Mouse (Mus musculus) kidney, embryonic 16.5 days (tissue): ENCODE data around the gene Fbxo21. TPM values are rescaled to one million over a fixed set of nuclear protein-coding genes. Genes with fewer than 3 reads are reported as not detected.

Experiments
- ATAC-seq: fragments of 200-750 bp; cut with Nextera tagmentation; 2 replicates; pipeline ENCODE4 v1.8.0; 2017; ENCODE audit warnings: moderate TSS enrichment; ENCODE audit not compliant: low FRiP score, low TSS enrichment
- H3K27ac ChIP-seq: fragments of 300-500 bp; sonication (generic); 2 replicates; pipeline ENCODE4 v1.5.1; 2014; ENCODE audit warnings: low read length
- H3K27me3 ChIP-seq: fragments of 300-500 bp; sonication (generic); 2 replicates; pipeline ENCODE4 v1.6.1; 2014; ENCODE audit warnings: low read length, control low read depth, mixed read lengths; ENCODE audit not compliant: insufficient read depth
- H3K36me3 ChIP-seq: fragments of 300-500 bp; sonication (generic); 2 replicates; pipeline ENCODE4 v1.6.1; 2014; ENCODE audit warnings: low read length, control low read depth, mixed read lengths; ENCODE audit not compliant: insufficient read depth
- H3K4me1 ChIP-seq: fragments of 300-500 bp; sonication (generic); 2 replicates; pipeline ENCODE4 v1.6.1; 2014; ENCODE audit warnings: low read length, control low read depth, mixed read lengths; ENCODE audit not compliant: insufficient read depth
- H3K4me2 ChIP-seq: fragments of 300-500 bp; sonication (generic); replicated peaks from 2 replicates; pipeline ENCODE4 v1.6.1; 2014; ENCODE audit warnings: low read depth, low read length
- H3K4me3 ChIP-seq: fragments of 300-500 bp; sonication (generic); 2 replicates; pipeline ENCODE4 v1.5.1; 2014; ENCODE audit warnings: mild to moderate bottlenecking, low read length
- H3K9ac ChIP-seq: fragments of 300-500 bp; sonication (generic); replicated peaks from 2 replicates; pipeline ENCODE4 v1.6.1; 2014; ENCODE audit warnings: low read length
- H3K9me3 ChIP-seq: fragments of 300-500 bp; sonication (generic); 2 replicates; pipeline ENCODE4 v1.6.1; 2016; ENCODE audit warnings: low read length, control low read depth
- WGBS: fragments of 180-500 bp; shearing (Covaris S2); extraction: QIAGEN DNeasy Blood & Tissue Kit; methylation state at CpG from one replicate; pipeline ENCODE4 v1.1.7; 2014; 5-methylcytosine and 5-hydroxymethylcytosine counted together
- polyA plus RNA-seq: library from polyadenylated mRNA; unstranded; fragments of >200 nt; fragmentation: Nextera tagmentation; extraction: Ambion mirVana; gene quantifications from 2 replicates; pipeline ENCODE4 v1.2.1, GENCODE M21; 2015

Fbxo21 gene
- polyA plus RNA-seq, 1 experiment from 2014 or later: 85.6 TPM

DNA sequence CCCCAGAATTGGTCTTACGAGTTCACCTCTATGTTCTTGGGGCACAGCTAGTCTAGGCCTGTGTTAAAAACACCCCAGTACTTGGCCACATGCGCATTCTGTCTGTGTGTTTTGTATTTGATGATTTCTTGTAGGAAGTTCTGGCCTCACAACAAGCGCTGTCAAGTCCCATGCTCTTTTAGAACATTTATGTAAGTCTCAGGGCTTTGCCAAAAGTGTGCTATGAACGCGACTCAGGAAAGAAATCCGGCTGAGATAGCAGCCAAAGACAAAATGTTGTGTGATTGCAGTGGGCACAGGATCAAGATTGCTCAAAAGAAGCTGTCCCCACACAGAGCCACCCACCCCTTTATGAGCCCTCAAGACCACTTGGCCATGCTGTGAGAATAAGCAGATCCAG lies 17.0 kb downstream of the Fbxo21 start:
- H3K9me3 ChIP-seq: no peaks in the 10 kb centered on the region
- ATAC-seq: no peak
- no peaks in the 10 kb centered on the region for H3K27me3 ChIP-seq
- no peak overlapping the region for H3K9ac ChIP-seq
- WGBS: 92% methylated on average over 6 of the region's 6 CpGs
- H3K36me3 ChIP-seq: peaks cover 86% of the 10 kb centered on the region
- no peak overlapping the region for H3K4me3 ChIP-seq
- no peak overlapping the region for H3K4me2 ChIP-seq
- no peaks in the 10 kb centered on the region for H3K4me1 ChIP-seq
- H3K27ac ChIP-seq: no peak overlapping the region

DNA sequence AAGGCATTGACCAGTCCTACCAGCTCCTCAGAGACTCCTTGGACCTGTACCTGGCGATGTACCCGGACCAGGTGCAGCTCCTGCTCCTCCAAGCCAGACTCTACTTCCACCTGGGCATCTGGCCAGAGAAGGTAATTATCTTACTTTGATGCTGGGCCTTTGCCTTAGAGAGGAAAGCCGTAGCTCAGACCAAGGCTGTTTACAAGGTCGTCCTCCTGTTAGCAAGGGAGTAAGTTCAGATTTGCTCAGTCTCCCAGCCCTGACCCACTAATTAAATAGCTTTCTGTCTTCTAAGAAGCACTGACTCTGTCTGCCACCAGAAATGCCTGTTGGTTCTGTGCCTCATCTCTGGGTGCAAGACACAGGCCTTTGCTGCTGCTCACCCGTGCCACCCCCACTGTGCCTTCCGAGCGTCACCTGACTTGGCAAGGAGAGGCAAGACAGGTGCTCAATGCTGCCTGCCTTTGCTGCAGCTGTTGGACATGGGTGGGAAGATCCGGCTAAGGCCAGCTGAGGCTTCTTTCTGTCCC lies 18.9 kb downstream of the Fbxo21 start:
- peaks cover 84% of the 10 kb centered on the region for H3K36me3 ChIP-seq
- ATAC-seq: no peak
- no peaks in the 10 kb centered on the region for H3K4me1 ChIP-seq
- no peak overlapping the region for H3K4me3 ChIP-seq
- no peaks in the 10 kb centered on the region for H3K27me3 ChIP-seq
- no peaks in the 10 kb centered on the region for H3K9me3 ChIP-seq
- WGBS: 85% methylated on average over 8 of the region's 8 CpGs
- no peak overlapping the region for H3K27ac ChIP-seq
- H3K9ac ChIP-seq: no peak overlapping the region
- H3K4me2 ChIP-seq: no peak overlapping the region

DNA sequence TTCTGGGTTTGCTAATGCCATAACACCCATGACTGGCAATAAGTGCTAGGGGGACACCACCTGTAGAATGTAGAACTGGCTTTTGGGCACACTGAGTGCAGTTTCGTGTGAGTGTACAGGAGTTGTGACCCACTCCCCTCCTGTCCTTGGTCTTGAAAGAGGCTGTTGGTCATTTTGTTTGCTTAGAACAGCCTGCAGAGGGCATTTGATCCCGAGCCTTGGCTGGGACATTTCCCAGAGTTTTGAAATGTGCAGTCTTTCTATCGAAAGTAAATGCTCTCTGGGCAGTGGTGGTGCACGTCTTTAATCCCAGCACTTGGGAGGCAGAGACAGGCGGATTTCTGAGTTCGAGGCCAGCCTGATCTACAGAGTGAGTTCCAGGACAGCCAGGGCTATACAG lies 19.4 kb downstream of the Fbxo21 start:
- Histone ChIP-seq H3K4me2 (no peak overlapping the region), H3K27ac (no peak overlapping the region), H3K27me3 (no peaks in the 10 kb centered on the region), H3K36me3 (peaks cover 84% of the 10 kb centered on the region), H3K9me3 (no peaks in the 10 kb centered on the region), H3K9ac (no peak overlapping the region), H3K4me3 (no peak overlapping the region), H3K4me1 (no peaks in the 10 kb centered on the region)
- no peak for ATAC-seq
- WGBS: 86% methylated on average over 6 of the region's 6 CpGs

DNA sequence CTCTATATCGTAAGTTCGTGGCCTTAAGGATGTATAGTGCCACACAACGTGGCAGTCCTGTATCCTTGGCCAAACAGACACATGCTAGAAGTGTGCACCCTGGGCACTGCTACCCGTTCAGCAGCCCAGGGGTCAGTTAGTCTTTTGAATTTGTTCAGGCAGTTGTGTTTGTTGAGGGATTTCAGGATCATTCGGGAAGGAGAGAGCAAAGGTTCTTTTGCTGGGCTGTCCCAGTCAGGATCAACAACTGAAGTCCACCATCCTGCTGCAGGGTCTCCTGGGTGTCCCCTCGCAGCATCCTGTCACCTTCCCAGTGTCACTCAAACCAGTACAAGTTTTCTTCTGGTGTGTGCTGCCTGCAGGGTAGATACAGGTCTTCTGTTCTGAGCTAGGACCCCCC lies 20.1 kb downstream of the Fbxo21 start:
- Histone ChIP-seq H3K27me3 (no peaks in the 10 kb centered on the region), H3K9ac (no peak overlapping the region), H3K9me3 (no peaks in the 10 kb centered on the region), H3K27ac (no peak overlapping the region), H3K4me1 (no peaks in the 10 kb centered on the region), H3K4me2 (no peak overlapping the region), H3K36me3 (peaks cover 83% of the 10 kb centered on the region), H3K4me3 (no peak overlapping the region)
- WGBS: 84% methylated on average over 6 of the region's 6 CpGs
- ATAC-seq: no peak

DNA sequence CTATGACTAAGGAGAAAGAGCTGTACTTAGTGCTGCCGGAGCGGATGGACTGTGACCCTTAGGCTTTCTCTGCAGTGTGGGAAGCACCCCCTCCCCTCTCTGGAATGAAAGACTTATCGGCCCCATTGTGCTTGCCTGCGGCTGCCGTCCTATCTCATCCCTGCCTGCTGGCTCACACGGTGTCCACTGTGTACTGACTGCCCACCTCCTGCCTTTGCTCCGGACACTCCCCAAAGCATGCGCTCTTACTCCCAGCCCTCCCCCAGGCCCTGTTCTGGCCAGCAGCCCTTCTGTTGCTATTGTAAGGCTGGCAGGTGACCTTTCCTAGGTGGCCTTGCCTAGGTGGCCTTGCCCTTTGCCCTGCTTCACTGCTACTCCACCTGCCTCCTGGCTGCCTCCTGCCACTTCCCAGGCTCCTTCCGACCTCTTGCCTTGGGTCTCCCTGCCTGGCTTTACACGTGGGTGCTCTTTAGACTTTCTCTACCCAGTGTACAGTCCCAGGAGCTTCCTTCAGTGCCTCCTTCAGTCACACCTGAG lies 21.0 kb downstream of the Fbxo21 start:
- Histone ChIP-seq H3K4me2 (no peak overlapping the region), H3K36me3 (peaks cover 85% of the 10 kb centered on the region), H3K4me3 (no peak overlapping the region), H3K27ac (no peak overlapping the region), H3K9ac (no peak overlapping the region), H3K27me3 (no peaks in the 10 kb centered on the region), H3K9me3 (no peaks in the 10 kb centered on the region), H3K4me1 (no peaks in the 10 kb centered on the region)
- ATAC-seq: peak; percentile 33; the same call in 1 of the 2 replicates
- 69% methylated on average over 10 of the region's 10 CpGs for WGBS

DNA sequence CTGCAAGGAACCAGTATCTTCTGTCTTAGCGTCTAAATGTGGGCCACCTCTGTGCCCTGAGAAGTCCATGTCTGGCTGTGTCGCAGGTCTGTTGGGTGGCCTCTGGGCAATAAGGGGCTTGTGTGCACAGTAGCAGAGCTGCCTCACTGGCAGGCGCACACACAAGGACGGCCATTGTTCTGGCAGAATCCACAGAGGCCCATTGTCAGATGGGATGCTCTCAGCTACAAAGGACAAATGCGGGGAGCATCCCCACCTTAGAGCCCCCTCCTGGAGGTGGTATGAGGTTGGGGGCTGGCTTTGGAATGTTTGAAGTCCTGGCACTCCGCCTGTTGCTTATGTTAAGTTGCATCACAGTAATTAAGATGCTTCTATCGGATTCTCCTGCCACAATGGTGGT lies 22.5 kb downstream of the Fbxo21 start:
- WGBS: 87% methylated on average over 7 of the region's 7 CpGs
- Histone ChIP-seq H3K4me2 (no peak overlapping the region), H3K9ac (no peak overlapping the region), H3K4me1 (no peaks in the 10 kb centered on the region), H3K36me3 (peaks cover 87% of the 10 kb centered on the region), H3K27ac (no peak overlapping the region), H3K4me3 (no peak overlapping the region), H3K9me3 (no peaks in the 10 kb centered on the region), H3K27me3 (no peaks in the 10 kb centered on the region)
- ATAC-seq: no peak

DNA sequence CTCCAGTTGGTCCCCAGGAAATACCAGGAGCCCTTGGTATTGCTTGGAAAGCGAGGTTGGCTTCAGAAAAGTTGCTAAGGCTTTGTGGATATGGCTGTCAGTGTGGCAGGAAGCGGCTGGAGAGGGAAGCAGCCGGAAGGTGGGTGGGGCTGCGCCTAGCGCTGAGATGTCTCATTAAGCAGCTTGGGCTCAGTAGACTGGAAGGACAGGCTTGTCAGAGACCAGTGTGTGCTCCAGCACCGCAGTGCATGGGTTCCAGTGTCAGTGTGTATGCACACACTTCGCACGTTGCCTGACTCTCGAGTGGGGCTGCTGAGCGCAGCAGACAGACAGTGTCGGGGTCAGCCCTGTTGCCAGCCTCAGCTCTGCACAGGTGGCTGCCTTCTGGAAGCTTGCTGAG lies 23.1 kb downstream of the Fbxo21 start:
- H3K36me3 ChIP-seq: peaks cover 88% of the 10 kb centered on the region
- no peak for ATAC-seq
- 81% methylated on average over 11 of the region's 11 CpGs for WGBS

DNA sequence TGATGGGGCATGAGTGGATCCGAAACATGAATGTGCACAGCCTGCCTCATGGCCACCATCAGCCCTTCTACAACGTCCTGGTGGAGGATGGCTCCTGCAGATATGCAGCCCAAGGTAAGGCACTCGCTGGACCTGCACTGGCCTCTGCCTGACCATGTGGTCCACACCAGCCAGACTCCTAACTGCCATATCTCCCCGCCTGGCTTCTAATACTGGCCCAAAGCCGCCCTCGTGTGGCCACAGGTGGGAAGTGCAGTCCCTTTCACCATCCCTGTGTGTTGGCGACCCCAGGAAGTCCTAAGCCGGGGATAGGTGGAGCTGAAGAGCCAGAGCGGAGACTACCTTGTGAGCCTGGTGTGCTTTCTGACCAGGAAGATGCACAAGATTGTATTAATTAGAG lies 25.5 kb downstream of the Fbxo21 start:
- Histone ChIP-seq H3K9me3 (no peaks in the 10 kb centered on the region), H3K27ac (no peak overlapping the region), H3K4me1 (no peaks in the 10 kb centered on the region), H3K4me3 (no peak overlapping the region), H3K9ac (no peak overlapping the region), H3K4me2 (no peak overlapping the region), H3K27me3 (no peaks in the 10 kb centered on the region), H3K36me3 (peaks cover 80% of the 10 kb centered on the region)
- WGBS: 43% methylated on average over 9 of the region's 9 CpGs
- peak; percentile 22; the same call in 1 of the 2 replicates for ATAC-seq

More for the DNA sequence above, 23.1 kb downstream of the Fbxo21 start:
- Histone ChIP-seq H3K9ac (no peak overlapping the region), H3K27ac (no peak overlapping the region), H3K27me3 (no peaks in the 10 kb centered on the region), H3K4me2 (no peak overlapping the region), H3K9me3 (no peaks in the 10 kb centered on the region), H3K4me1 (no peaks in the 10 kb centered on the region), H3K4me3 (no peak overlapping the region)

DNA sequence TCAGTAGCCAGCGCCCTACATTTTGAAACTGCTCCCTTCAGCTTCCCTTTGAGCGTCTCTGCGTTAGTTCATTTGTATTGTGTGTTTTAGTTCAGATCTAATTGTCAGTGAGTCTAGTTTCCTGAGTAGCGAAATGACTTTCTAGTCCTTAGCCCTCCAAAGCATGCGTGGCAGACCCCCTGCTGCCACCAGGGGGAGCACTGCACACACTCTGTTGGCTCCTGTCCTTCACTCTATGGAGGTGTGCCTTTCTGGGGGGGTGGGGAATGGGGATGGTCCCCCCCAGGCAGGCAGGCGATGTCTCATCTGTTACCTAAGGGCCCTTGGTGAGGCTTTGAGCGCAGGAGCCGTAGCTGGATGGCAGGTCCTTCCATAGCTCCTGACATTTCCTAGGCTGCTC lies 28.1 kb downstream of the Fbxo21 start:
- H3K4me1 ChIP-seq: no peaks in the 10 kb centered on the region
- 81% methylated on average over 8 of the region's 8 CpGs for WGBS
- no peaks in the 10 kb centered on the region for H3K27me3 ChIP-seq
- H3K36me3 ChIP-seq: peaks cover 73% of the 10 kb centered on the region
- H3K27ac ChIP-seq: no peak overlapping the region
- H3K4me2 ChIP-seq: no peak overlapping the region
- H3K9me3 ChIP-seq: no peaks in the 10 kb centered on the region
- no peak overlapping the region for H3K4me3 ChIP-seq
- ATAC-seq: no peak
- no peak overlapping the region for H3K9ac ChIP-seq

DNA sequence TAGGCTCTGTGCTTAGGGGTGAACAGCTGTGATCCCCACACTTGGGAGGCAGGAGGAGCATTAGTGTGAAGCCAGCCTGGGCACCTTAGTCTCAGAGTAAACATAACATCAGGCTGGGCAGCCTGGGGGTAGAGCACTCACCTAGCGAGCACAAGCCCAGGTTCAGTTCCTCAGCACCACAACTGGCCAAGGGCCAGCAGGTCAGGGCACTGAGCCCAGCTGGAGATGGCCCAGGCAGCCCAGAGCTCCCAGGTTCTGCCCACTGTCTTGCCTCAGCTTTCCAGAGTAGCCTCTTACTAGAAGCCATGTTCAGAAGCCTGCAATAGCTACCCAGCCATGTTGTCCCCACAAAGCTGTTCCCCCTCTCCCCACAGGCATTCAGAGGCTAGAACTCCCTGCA lies 29.2 kb downstream of the Fbxo21 start:
- Histone ChIP-seq H3K9me3 (no peaks in the 10 kb centered on the region), H3K27ac (no peak overlapping the region), H3K36me3 (peaks cover 71% of the 10 kb centered on the region), H3K4me3 (no peak overlapping the region), H3K4me1 (no peaks in the 10 kb centered on the region), H3K9ac (no peak overlapping the region), H3K4me2 (no peak overlapping the region), H3K27me3 (no peaks in the 10 kb centered on the region)
- ATAC-seq: no peak
- WGBS: 82% methylated on average over 1 of the region's 1 CpGs
